In genomic region chr10:121421023-121421422, GRCm38 (mm10) we compare ENCODE assay signal across 16 mouse cellular contexts. TPM values are rescaled to one million over a fixed set of nuclear protein-coding genes. Genes with fewer than 3 reads are reported as not detected.
DNase-seq lines count a peak whose midpoint lies in the region; ATAC-seq lines count a peak whose summit lies in the region.
"Had no signal": no experiment of that assay in that cellular context is flagged by ENCODE, and none has a peak within 500 bp of the region (broad histone marks: within the 10 kb centered on the region; RNA-seq: fewer than 3 reads in every experiment).

No protein-coding gene starts in this region.

- H3K9ac ChIP-seq in heart, embryonic 15.5 days: no peak overlapping the region
- H3K9ac ChIP-seq in heart, embryonic 12.5 days: no peak overlapping the region
- H3K9ac ChIP-seq: hindbrain, embryonic 13.5 days had no signal

- no peaks in the 10 kb centered on the region for H3K9me3 ChIP-seq in heart, embryonic 15.5 days (replicated peaks)
- H3K9me3 ChIP-seq in heart, embryonic 12.5 days (replicated peaks): no peaks in the 10 kb centered on the region
- H3K9me3 ChIP-seq: G1E; hindbrain, embryonic 13.5 days; limb, embryonic 13.5 days had no signal

- peak; percentile 50 to 62 for DNase-seq in cerebellum, postnatal 10 days
- DNase-seq in cerebellum, adult 9-11 months: no peak
- peak; percentile 53 to 73 for DNase-seq in lung, adult 18-20 months
- no peak for DNase-seq in lung, postnatal 14 days
- peak; percentile 75 for DNase-seq in lung, postnatal 10 days
- no peak for DNase-seq in thymus, postnatal 36 days
- DNase-seq: cerebellum, postnatal 36 days; gastrocnemius, postnatal 36 days; kidney, postnatal 10 days had no signal

- no peak overlapping the region for H3K4me3 ChIP-seq in heart, embryonic 15.5 days
- H3K4me3 ChIP-seq in heart, embryonic 12.5 days: no peak overlapping the region
- H3K4me3 ChIP-seq: erythroblast, embryonic 14.5 days; hindbrain, embryonic 13.5 days; limb, embryonic 13.5 days had no signal

- H3K4me1 ChIP-seq in heart, embryonic 15.5 days (replicated peaks): peaks cover 70% of the 10 kb centered on the region
- H3K4me1 ChIP-seq in heart, embryonic 12.5 days (replicated peaks): peaks cover 83% of the 10 kb centered on the region

- no peak overlapping the region for H3K4me2 ChIP-seq in heart, embryonic 15.5 days
- no peak overlapping the region for H3K4me2 ChIP-seq in heart, embryonic 12.5 days
- H3K4me2 ChIP-seq: hindbrain, embryonic 13.5 days; limb, embryonic 13.5 days had no signal

- WGBS in heart, embryonic 15.5 days: 39% methylated on average over 9 of the region's 9 CpGs
- WGBS in heart, embryonic 12.5 days: 65% methylated on average over 9 of the region's 9 CpGs

- no peaks in the 10 kb centered on the region for H3K27me3 ChIP-seq in heart, embryonic 15.5 days
- no peaks in the 10 kb centered on the region for H3K27me3 ChIP-seq in heart, embryonic 12.5 days (replicated peaks)
- H3K27me3 ChIP-seq: limb, embryonic 13.5 days had no signal

- 0 out of 2 replicates have a peak, but pooled peaks have one; percentile 30 for ATAC-seq in heart, embryonic 15.5 days (replicated peaks; ENCODE audit: insufficient number of reproducible peaks, insufficient read depth, low FRiP score, low read depth)
- no peak for ATAC-seq in heart, embryonic 12.5 days (ENCODE audit: insufficient number of reproducible peaks, low FRiP score)
- ATAC-seq: midbrain, embryonic 16.5 days had no signal

- H3K27ac ChIP-seq in heart, embryonic 15.5 days: 0 out of 2 replicates have a peak overlapping the region, but pooled peaks have one; percentile 41
- H3K27ac ChIP-seq in heart, embryonic 12.5 days (ENCODE audit: poor library complexity, severe bottlenecking): no peak overlapping the region
- H3K27ac ChIP-seq: hindbrain, embryonic 13.5 days; limb, embryonic 13.5 days had no signal

- H3K36me3 ChIP-seq in heart, embryonic 15.5 days: peaks cover under 1% of the 10 kb centered on the region; the same call in 1 of the 2 replicates
- peaks cover 9% of the 10 kb centered on the region for H3K36me3 ChIP-seq in heart, embryonic 12.5 days
- H3K36me3 ChIP-seq: G1E; hindbrain, embryonic 13.5 days had no signal

RNA-seq across cellular contexts. Expression of gene Rassf3, which starts 55.1 kb away (rescaled TPM):
- polyA plus RNA-seq in heart, embryonic 15.5 days (2015; fragmentation: Nextera tagmentation; extraction: Ambion mirVana): 20.9 and 22.2 TPM in 2 replicates
- polyA plus RNA-seq in heart, embryonic 12.5 days (2016; fragmentation: Nextera tagmentation; extraction: Ambion mirVana): 27.0 and 28.1 TPM in 2 replicates

RNA-seq across cellular contexts. Expression of gene Gns, which starts 56.1 kb away (rescaled TPM):
- polyA plus RNA-seq in heart, embryonic 15.5 days (2015; fragmentation: Nextera tagmentation; extraction: Ambion mirVana): 28.6 and 33.1 TPM in 2 replicates
- polyA plus RNA-seq in heart, embryonic 12.5 days (2016; fragmentation: Nextera tagmentation; extraction: Ambion mirVana): 40.2 and 40.3 TPM in 2 replicates

Comparison
In these comparisons a context has a peak if more than half of its experiments do, and no peak if none do; other contexts are left out.
1. DNase-seq: peak in cerebellum, postnatal 10 days (2 of 2), lung, adult 18-20 months (2 of 2) and lung, postnatal 10 days (single experiment); none in cerebellum, adult 9-11 months (single experiment), lung, postnatal 14 days (single experiment) and thymus, postnatal 36 days (0 of 2).